Mouse (Mus musculus): ENCODE results near the gene Tnfrsf13b.

DNA sequence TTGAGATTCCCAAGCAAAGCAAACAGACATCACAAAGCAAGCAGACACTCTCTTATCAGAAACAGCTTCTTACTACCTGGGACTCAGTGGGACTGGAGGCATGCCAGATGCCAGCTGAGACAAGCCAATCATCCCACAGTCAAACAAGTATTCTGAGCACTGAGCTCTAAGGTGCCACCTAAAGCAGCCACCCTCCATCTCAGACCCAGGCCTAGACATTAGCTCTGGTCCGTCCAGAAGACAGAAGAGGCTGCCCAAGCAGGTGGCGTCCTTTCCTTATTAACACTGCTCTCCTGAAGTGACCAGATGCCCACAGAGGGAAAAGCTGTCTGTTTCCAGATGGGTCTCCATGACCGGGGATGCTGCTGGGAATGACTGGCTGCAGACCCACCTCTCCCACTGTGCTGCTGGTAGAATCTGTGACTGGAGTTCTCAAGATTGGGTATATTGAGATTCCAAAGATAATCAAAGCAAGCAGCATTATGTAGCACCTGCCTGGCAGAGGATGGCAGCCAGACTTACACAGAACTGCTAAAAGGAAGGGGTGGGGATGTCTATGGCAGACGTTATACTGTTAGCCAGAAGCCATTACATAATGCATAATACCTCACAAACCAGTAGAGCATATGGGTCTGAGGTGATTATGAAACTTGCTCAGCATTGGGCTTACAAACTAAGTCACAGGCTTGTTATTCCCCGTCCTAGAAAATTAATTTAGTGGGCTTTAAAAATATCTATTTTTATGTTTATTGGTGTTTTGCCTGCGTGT, 23.9 kb downstream of the Tnfrsf13b start:
- TF ChIP-seq POLR2A (IDR thresholded peaks at IDR 0.05; ENCODE audit: extremely low read depth, insufficient read depth, low read length) (no peak), CTCF (IDR thresholded peaks at IDR 0.05; ENCODE audit: extremely low read depth, insufficient read depth, low read length) (no peak)

All from cortical plate, adult 2 months (tissue).